Mouse (Mus musculus) megakaryocyte, embryonic 14.5 days (primary cell): ENCODE results near the gene Fggy.

Source experiments
- FLI1 ChIP-seq: IDR thresholded peaks from 2 replicates; pipeline ENCODE4 v1.6.1; 2012; ENCODE audit warnings: low read length, inconsistent platforms, mixed read lengths
- GATA1 ChIP-seq: IDR thresholded peaks from 3 replicates; pipeline ENCODE4 v1.6.1; 2012; ENCODE audit warnings: mixed read lengths, low read length, inconsistent platforms, borderline replicate concordance

GRCm38 (mm10) chr4:95723615-95724014, 166.3 kb downstream of the Fggy start:
- TF ChIP-seq GATA1 (no peak), FLI1 (no peak)
